ENCODE assay signal across 8 mouse cellular contexts in genomic region chr12:101028954-101029731, GRCm38 (mm10). TPM values are rescaled to one million over a fixed set of nuclear protein-coding genes. Genes with fewer than 3 reads are reported as not detected.
DNase-seq lines count a peak whose midpoint lies in the region; ATAC-seq and TF ChIP-seq lines count a peak whose summit lies in the region.

Gene Ccdc88c (minus strand): TSS chr12:101029056.

- peak; percentile 87 for ATAC-seq in embryonic facial prominence, embryonic 14.5 days (ENCODE audit: low read depth)
- peak; percentile 88 for ATAC-seq in limb, embryonic 13.5 days (ENCODE audit: low FRiP score, low read depth)
- ATAC-seq in midbrain, embryonic 15.5 days (replicated peaks): peak; percentile 93

- H3K4me2 ChIP-seq in embryonic facial prominence, embryonic 14.5 days (ENCODE audit: low read depth, low read length): peak within 1 kb of the TSS; percentile 95
- H3K4me2 ChIP-seq in limb, embryonic 13.5 days (replicated peaks): peak within 1 kb of the TSS; percentile 97
- H3K4me2 ChIP-seq in midbrain, embryonic 15.5 days: peak within 1 kb of the TSS; percentile 92

- WGBS in bone marrow, adult 2 months: 1% methylated on average over 49 of the region's 56 CpGs
- 1% methylated on average over 30 of the region's 56 CpGs for WGBS in embryonic facial prominence, embryonic 14.5 days
- under 1% methylated on average over 53 of the region's 56 CpGs for WGBS in limb, embryonic 13.5 days
- WGBS in midbrain, embryonic 15.5 days: under 1% methylated on average over 39 of the region's 56 CpGs

- H3ac ChIP-seq in C2C12 (ENCODE audit: control insufficient read depth, insufficient read length, low read depth): peak within 1 kb of the TSS; percentile 45

- peak within 1 kb of the TSS; percentile 95 for H3K27ac ChIP-seq in bone marrow, adult 2 months (ENCODE audit: control insufficient read depth, insufficient read depth, low read depth, low read length, poor library complexity)
- peak within 1 kb of the TSS; percentile 71 for H3K27ac ChIP-seq in embryonic facial prominence, embryonic 14.5 days (replicated peaks; ENCODE audit: low read depth, low read length)
- H3K27ac ChIP-seq in limb, embryonic 13.5 days: no peak within 1 kb of the TSS
- peak within 1 kb of the TSS; percentile 94 for H3K27ac ChIP-seq in midbrain, embryonic 15.5 days

- no peaks in the 10 kb centered on the region for H3K27me3 ChIP-seq in C2C12 (ENCODE audit: control insufficient read depth, insufficient read depth, insufficient read length)
- peaks cover 36% of the 10 kb centered on the region for H3K27me3 ChIP-seq in embryonic facial prominence, embryonic 14.5 days (replicated peaks; ENCODE audit: control insufficient read depth, insufficient read depth, low read length)
- H3K27me3 ChIP-seq in limb, embryonic 13.5 days: peaks cover 33% of the 10 kb centered on the region
- no peaks in the 10 kb centered on the region for H3K27me3 ChIP-seq in midbrain, embryonic 15.5 days (replicated peaks)

- TF ChIP-seq CTCF in C2C12 (IDR thresholded peaks at IDR 0.05; ENCODE audit: control insufficient read depth, insufficient read depth, insufficient read length): peak; percentile 99
- peak; percentile 79 for TF ChIP-seq CTCF in bone marrow, adult 2 months (IDR thresholded peaks at IDR 0.05; ENCODE audit: control insufficient read depth, insufficient read depth, low read length)

- peak within 1 kb of the TSS; percentile 51 for H3K4me3 ChIP-seq in C2C12 (ENCODE audit: insufficient read depth, poor library complexity, severe bottlenecking)
- H3K4me3 ChIP-seq in bone marrow, adult 2 months (replicated peaks; ENCODE audit: control insufficient read depth, low read depth, low read length): peak within 1 kb of the TSS; percentile 87
- H3K4me3 ChIP-seq in embryonic facial prominence, embryonic 14.5 days (ENCODE audit: low read depth, low read length): peak within 1 kb of the TSS; percentile 70
- peak within 1 kb of the TSS; percentile 66 for H3K4me3 ChIP-seq in limb, embryonic 13.5 days
- H3K4me3 ChIP-seq in midbrain, embryonic 15.5 days: peak within 1 kb of the TSS; percentile 84

- H3K79me2 ChIP-seq in C2C12 (ENCODE audit: control insufficient read depth, insufficient read depth): peaks cover 28% of the 10 kb centered on the region

- H3K4me1 ChIP-seq in bone marrow, adult 2 months (ENCODE audit: control insufficient read depth, insufficient read depth, low read length): peaks cover 4% of the 10 kb centered on the region; the same call in 1 of the 2 replicates
- peaks cover 7% of the 10 kb centered on the region; the same call in 1 of the 2 replicates for H3K4me1 ChIP-seq in embryonic facial prominence, embryonic 14.5 days (ENCODE audit: control insufficient read depth, insufficient read depth, low read length)
- H3K4me1 ChIP-seq in limb, embryonic 13.5 days: peaks cover 22% of the 10 kb centered on the region
- H3K4me1 ChIP-seq in midbrain, embryonic 15.5 days: peaks cover 41% of the 10 kb centered on the region

- no peaks in the 10 kb centered on the region for H3K79me3 ChIP-seq in C2C12 (ENCODE audit: low read depth)

- H3K36me3 ChIP-seq in C2C12 (ENCODE audit: control insufficient read depth, insufficient read depth): no peaks in the 10 kb centered on the region
- H3K36me3 ChIP-seq in embryonic facial prominence, embryonic 14.5 days (ENCODE audit: control insufficient read depth, insufficient read depth, low read length): no peaks in the 10 kb centered on the region
- H3K36me3 ChIP-seq in limb, embryonic 13.5 days: no peaks in the 10 kb centered on the region
- no peaks in the 10 kb centered on the region for H3K36me3 ChIP-seq in midbrain, embryonic 15.5 days (replicated peaks)

- H3K9ac ChIP-seq in embryonic facial prominence, embryonic 14.5 days (ENCODE audit: low read depth, low read length): peak within 1 kb of the TSS; percentile 78
- peak within 1 kb of the TSS; percentile 74 for H3K9ac ChIP-seq in limb, embryonic 13.5 days
- H3K9ac ChIP-seq in midbrain, embryonic 15.5 days: peak within 1 kb of the TSS; percentile 78

- peak; percentile 51; the same call in 1 of the 2 replicates for TF ChIP-seq POLR2A in bone marrow, adult 2 months (IDR thresholded peaks at IDR 0.05; ENCODE audit: borderline replicate concordance, control insufficient read depth, low read depth, low read length)

- H3K9me3 ChIP-seq in embryonic facial prominence, embryonic 14.5 days (ENCODE audit: control insufficient read depth, low read length): no peaks in the 10 kb centered on the region
- no peaks in the 10 kb centered on the region for H3K9me3 ChIP-seq in limb, embryonic 13.5 days
- no peaks in the 10 kb centered on the region for H3K9me3 ChIP-seq in midbrain, embryonic 15.5 days

- DNase-seq in embryonic facial prominence, embryonic 14.5 days (ENCODE audit: low spot score): peak; percentile 92
- DNase-seq in heart, adult 8-10 months (ENCODE audit: low spot score): peak; percentile 77
- peak; percentile 75 to 81 for DNase-seq in kidney, adult 8-10 months
- peak; percentile 89 to 97 for DNase-seq in spleen, postnatal 10 days (ENCODE audit: low spot score in 2 of 2)

TF ChIP-seq in C2C12, 6 proteins besides CTCF, POLR2A, EP300 and RAD21:
- TF ChIP-seq MAX (IDR thresholded peaks at IDR 0.05) (peak; percentile 65), FOSL1 (IDR thresholded peaks at IDR 0.05; ENCODE audit: insufficient read depth, low read length, poor library complexity, severe bottlenecking) (no peak)

RNA-seq across cellular contexts. Expression of gene Ccdc88c, which starts in this region (rescaled TPM):
- 6.1 TPM for polyA plus RNA-seq in C2C12 (2012; fragmentation: generic; extraction: Trizol)
- polyA plus RNA-seq in bone marrow, adult 2 months (2011; ENCODE audit: insufficient read depth, insufficient read length, low replicate concordance, missing spikeins): 68.4 and 138 TPM in 2 replicates
- polyA plus RNA-seq in embryonic facial prominence, embryonic 14.5 days (2014; fragmentation: Nextera tagmentation; extraction: Ambion mirVana): 5.5 and 6.9 TPM in 2 replicates
- total RNA-seq in heart, adult 8-10 months (2022): 1 to 10 TPM; 4.2 to 6.4 (median 4.4) TPM
- polyA plus RNA-seq in limb, embryonic 13.5 days (2015; fragmentation: Nextera tagmentation; extraction: Ambion mirVana): 2.9 and 3.7 TPM in 2 replicates
- 14.6 and 15.8 TPM in 2 replicates for polyA plus RNA-seq in midbrain, embryonic 15.5 days (2015; fragmentation: Nextera tagmentation; extraction: Ambion mirVana)
